Mouse (Mus musculus) kidney, embryonic 15.5 days (tissue): ENCODE data around the gene Tet2. TPM values are rescaled to one million over a fixed set of nuclear protein-coding genes. Genes with fewer than 3 reads are reported as not detected.
A peak's percentile ranks its signal among the peaks of the same experiment; 100 is the strongest.
"Not testable (repeated sequence)": the region's sequence is repeated elsewhere in the genome, so short reads cannot be mapped to it uniquely, and the experiment has no call there.

Source experiments
- ATAC-seq: fragments of 200-750 bp; cut with Nextera tagmentation; replicated peaks from 2 replicates; pipeline ENCODE4 v1.8.0; 2017; ENCODE audit warnings: moderate TSS enrichment; ENCODE audit not compliant: low FRiP score
- H3K27ac ChIP-seq: fragments of 300-500 bp; sonication (generic); 2 replicates; pipeline ENCODE4 v1.5.1; 2015; ENCODE audit warnings: mild to moderate bottlenecking, inconsistent platforms
- H3K27me3 ChIP-seq: fragments of 300-500 bp; sonication (generic); 2 replicates; pipeline ENCODE4 v1.6.1; 2015; ENCODE audit warnings: inconsistent platforms
- H3K36me3 ChIP-seq: fragments of 300-500 bp; sonication (generic); 2 replicates; pipeline ENCODE4 v1.6.1; 2015; ENCODE audit warnings: inconsistent platforms
- H3K4me1 ChIP-seq: fragments of 300-500 bp; sonication (generic); 2 replicates; pipeline ENCODE4 v1.6.1; 2015; ENCODE audit warnings: inconsistent platforms
- H3K4me2 ChIP-seq: fragments of 300-500 bp; sonication (generic); 2 replicates; pipeline ENCODE4 v1.6.1; 2015; ENCODE audit warnings: moderate library complexity, mild to moderate bottlenecking, inconsistent platforms
- H3K4me3 ChIP-seq: fragments of 300-500 bp; sonication (generic); replicated peaks from 2 replicates; pipeline ENCODE4 v1.5.1; 2015; ENCODE audit warnings: mild to moderate bottlenecking, inconsistent platforms
- H3K9ac ChIP-seq: fragments of 300-500 bp; sonication (generic); 2 replicates; pipeline ENCODE4 v1.6.1; 2015; ENCODE audit warnings: mild to moderate bottlenecking, inconsistent platforms
- H3K9me3 ChIP-seq: fragments of 300-500 bp; sonication (generic); replicated peaks from 2 replicates; pipeline ENCODE4 v1.6.1; 2016; ENCODE audit warnings: inconsistent platforms
- WGBS: fragments of 180-500 bp; shearing (Covaris S2); methylation state at CpG from one replicate; pipeline ENCODE4 v1.1.7; 2015; ENCODE audit warnings: mixed read lengths; 5-methylcytosine and 5-hydroxymethylcytosine counted together
- polyA plus RNA-seq: library from polyadenylated mRNA; unstranded; fragments of >200 nt; fragmentation: Nextera tagmentation; extraction: Ambion mirVana; gene quantifications from 2 replicates; pipeline ENCODE4 v1.2.1, GENCODE M21; 2015

The Tet2 gene
- polyA plus RNA-seq, 1 experiment from 2014 or later = 20.0 TPM

- no peaks in the 10 kb centered on the region for H3K27me3 ChIP-seq
- peak; percentile 95 for ATAC-seq
- peaks cover 13% of the 10 kb centered on the region for H3K4me1 ChIP-seq
- peak overlapping the region; percentile 88 for H3K4me2 ChIP-seq
- H3K36me3 ChIP-seq = no peaks in the 10 kb centered on the region
- 0% methylated on average over 50 of the region's 52 CpGs for WGBS
- H3K27ac ChIP-seq = peak overlapping the region; percentile 97
- H3K4me3 ChIP-seq = peak overlapping the region; percentile 86
- peak overlapping the region; percentile 83 for H3K9ac ChIP-seq
- no peaks in the 10 kb centered on the region for H3K9me3 ChIP-seq
These were observed 798 bp downstream of the Tet2 start for GRCm38 (mm10) chr3:133544131-133544550.

- H3K4me3 ChIP-seq = peak overlapping the region; percentile 86
- ATAC-seq = no peak; the same call in 1 of the 2 replicates
- H3K27me3 ChIP-seq = no peaks in the 10 kb centered on the region
- peak overlapping the region; percentile 88 for H3K4me2 ChIP-seq
- peaks cover 13% of the 10 kb centered on the region for H3K4me1 ChIP-seq
- H3K36me3 ChIP-seq = peaks cover 4% of the 10 kb centered on the region; the same call in 1 of the 2 replicates
- H3K9me3 ChIP-seq = no peaks in the 10 kb centered on the region
- peak overlapping the region; percentile 83 for H3K9ac ChIP-seq
- under 1% methylated on average over 21 of the region's 21 CpGs for WGBS
- H3K27ac ChIP-seq = peak overlapping the region; percentile 97
These were observed 1.6 kb downstream of the Tet2 start for GRCm38 (mm10) chr3:133543101-133544020.

- peak overlapping the region; percentile 88 for H3K4me2 ChIP-seq
- peaks cover 14% of the 10 kb centered on the region for H3K36me3 ChIP-seq
- no peak overlapping the region for H3K9ac ChIP-seq
- H3K27ac ChIP-seq = no peak overlapping the region
- no peaks in the 10 kb centered on the region for H3K9me3 ChIP-seq
- no peak for ATAC-seq
- peak overlapping the region; percentile 4; the same call in 1 of the 2 replicates for H3K4me3 ChIP-seq
- H3K27me3 ChIP-seq = no peaks in the 10 kb centered on the region
- H3K4me1 ChIP-seq = peaks cover 13% of the 10 kb centered on the region
These were observed 2.9 kb downstream of the Tet2 start for GRCm38 (mm10) chr3:133542084-133542483.

GRCm38 (mm10) chr3:133541000-133541399, 3.9 kb downstream of the Tet2 start:
- Histone ChIP-seq H3K4me1 (peaks cover 13% of the 10 kb centered on the region), H3K36me3 (peaks cover 19% of the 10 kb centered on the region), H3K4me3 (no peak overlapping the region), H3K4me2 (no peak overlapping the region), H3K9me3 (no peaks in the 10 kb centered on the region), H3K9ac (no peak overlapping the region), H3K27me3 (no peaks in the 10 kb centered on the region), H3K27ac (no peak overlapping the region)
- no peak for ATAC-seq

- 78% methylated on average over 4 of the region's 4 CpGs for WGBS
- H3K27ac ChIP-seq = no peak overlapping the region
- no peak for ATAC-seq
These were observed 4.9 kb downstream of the Tet2 start for GRCm38 (mm10) chr3:133539991-133540390.

GRCm38 (mm10) chr3:133538499-133538898, 6.4 kb downstream of the Tet2 start:
- H3K27me3 ChIP-seq, H3K27ac ChIP-seq, H3K4me3 ChIP-seq, H3K4me2 ChIP-seq, H3K9me3 ChIP-seq, ATAC-seq, H3K9ac ChIP-seq: not testable (repeated sequence)
- Histone ChIP-seq H3K36me3 (peaks cover 19% of the 10 kb centered on the region), H3K4me1 (peaks cover 21% of the 10 kb centered on the region)
- WGBS = 98% methylated on average over 4 of the region's 4 CpGs

More at GRCm38 (mm10) chr3:133539991-133540390, 4.9 kb downstream of the Tet2 start:
- Histone ChIP-seq H3K27me3 (no peaks in the 10 kb centered on the region), H3K4me2 (no peak overlapping the region), H3K4me3 (no peak overlapping the region), H3K9ac (no peak overlapping the region), H3K36me3 (peaks cover 19% of the 10 kb centered on the region), H3K4me1 (peaks cover 9% of the 10 kb centered on the region), H3K9me3 (no peaks in the 10 kb centered on the region)

- no peaks in the 10 kb centered on the region for H3K9me3 ChIP-seq
- ATAC-seq = no peak
- H3K9ac ChIP-seq = no peak overlapping the region
- H3K4me2 ChIP-seq = no peak overlapping the region
- H3K27me3 ChIP-seq = no peaks in the 10 kb centered on the region
- H3K4me3 ChIP-seq = no peak overlapping the region
- peaks cover 19% of the 10 kb centered on the region for H3K36me3 ChIP-seq
- no peak overlapping the region for H3K27ac ChIP-seq
- peaks cover 21% of the 10 kb centered on the region for H3K4me1 ChIP-seq
- WGBS = 79% methylated on average over 6 of the region's 6 CpGs
These were observed 9.3 kb downstream of the Tet2 start for GRCm38 (mm10) chr3:133535644-133536043.

GRCm38 (mm10) chr3:133534066-133534465, 10.9 kb downstream of the Tet2 start:
- Histone ChIP-seq H3K4me2 (no peak overlapping the region), H3K36me3 (peaks cover 19% of the 10 kb centered on the region), H3K27me3 (no peaks in the 10 kb centered on the region), H3K4me3 (no peak overlapping the region), H3K27ac (peak overlapping the region; percentile 71), H3K4me1 (peaks cover 21% of the 10 kb centered on the region), H3K9me3 (no peaks in the 10 kb centered on the region), H3K9ac (no peak overlapping the region)
- WGBS = 29% methylated on average over 6 of the region's 6 CpGs
- peak; percentile 49; the same call in 1 of the 2 replicates for ATAC-seq

GRCm38 (mm10) chr3:133533272-133533995, 11.5 kb downstream of the Tet2 start:
- H3K9ac ChIP-seq = no peak overlapping the region
- H3K4me3 ChIP-seq = no peak overlapping the region
- H3K27ac ChIP-seq = peak overlapping the region; percentile 71
- peaks cover 21% of the 10 kb centered on the region for H3K4me1 ChIP-seq
- H3K27me3 ChIP-seq = no peaks in the 10 kb centered on the region
- H3K36me3 ChIP-seq = peaks cover 15% of the 10 kb centered on the region
- H3K9me3 ChIP-seq = no peaks in the 10 kb centered on the region
- ATAC-seq = no peak
- WGBS = 57% methylated on average over 11 of the region's 11 CpGs
- no peak overlapping the region for H3K4me2 ChIP-seq

GRCm38 (mm10) chr3:133532806-133533205, 12.1 kb downstream of the Tet2 start:
- H3K27me3 ChIP-seq = no peaks in the 10 kb centered on the region
- H3K4me1 ChIP-seq = peaks cover 21% of the 10 kb centered on the region
- H3K4me2 ChIP-seq = no peak overlapping the region
- H3K36me3 ChIP-seq = peaks cover 11% of the 10 kb centered on the region
- no peak overlapping the region for H3K4me3 ChIP-seq
- ATAC-seq = no peak
- no peak overlapping the region for H3K9ac ChIP-seq
- WGBS = 73% methylated on average over 3 of the region's 3 CpGs
- no peaks in the 10 kb centered on the region for H3K9me3 ChIP-seq
- H3K27ac ChIP-seq = peak overlapping the region; percentile 71

GRCm38 (mm10) chr3:133532252-133532651, 12.7 kb downstream of the Tet2 start:
- Histone ChIP-seq H3K4me3 (no peak overlapping the region), H3K9me3 (no peaks in the 10 kb centered on the region), H3K36me3 (peaks cover 6% of the 10 kb centered on the region), H3K27me3 (no peaks in the 10 kb centered on the region), H3K4me2 (no peak overlapping the region), H3K27ac (peak overlapping the region; percentile 2; the same call in 1 of the 2 replicates), H3K4me1 (peaks cover 21% of the 10 kb centered on the region), H3K9ac (no peak overlapping the region)
- WGBS = 70% methylated on average over 6 of the region's 6 CpGs
- ATAC-seq = no peak

GRCm38 (mm10) chr3:133531101-133531500, 13.8 kb downstream of the Tet2 start:
- Histone ChIP-seq H3K4me3 (no peak overlapping the region), H3K27me3 (no peaks in the 10 kb centered on the region), H3K27ac (no peak overlapping the region), H3K36me3 (no peaks in the 10 kb centered on the region), H3K9me3 (no peaks in the 10 kb centered on the region), H3K4me2 (no peak overlapping the region), H3K9ac (no peak overlapping the region), H3K4me1 (peaks cover 21% of the 10 kb centered on the region)
- ATAC-seq = no peak
- WGBS = 77% methylated on average over 2 of the region's 2 CpGs
